Mouse (Mus musculus) intestine, postnatal 0 days (tissue): ENCODE data around the gene Srbd1. TPM values are rescaled to one million over a fixed set of nuclear protein-coding genes. Genes with fewer than 3 reads are reported as not detected.
A peak's percentile ranks its signal among the peaks of the same experiment; 100 is the strongest.

Source experiments
- ATAC-seq: fragments of 200-750 bp; cut with Nextera tagmentation; 2 replicates; pipeline ENCODE4 v1.8.0; 2017; ENCODE audit warnings: mild to moderate bottlenecking, moderate TSS enrichment, moderate library complexity
- H3K27ac ChIP-seq: fragments of 300-500 bp; sonication (generic); 2 replicates; pipeline ENCODE4 v1.5.1; 2014; ENCODE audit warnings: mild to moderate bottlenecking, low read depth, low read length, moderate library complexity
- H3K27me3 ChIP-seq: fragments of 300-500 bp; sonication (generic); replicated peaks from 2 replicates; pipeline ENCODE4 v1.6.1; 2014; ENCODE audit warnings: low read length, mixed read lengths; ENCODE audit not compliant: control insufficient read depth, insufficient read depth
- H3K36me3 ChIP-seq: fragments of 300-500 bp; sonication (generic); 2 replicates; pipeline ENCODE4 v1.6.1; 2014; ENCODE audit warnings: mild to moderate bottlenecking, moderate library complexity; ENCODE audit not compliant: control insufficient read depth, insufficient read depth
- H3K4me1 ChIP-seq: fragments of 300-500 bp; sonication (generic); replicated peaks from 2 replicates; pipeline ENCODE4 v1.6.1; 2014; ENCODE audit warnings: antibody characterized with exemption, low read length, mixed read lengths; ENCODE audit not compliant: control insufficient read depth, insufficient read depth
- H3K4me2 ChIP-seq: fragments of 300-500 bp; sonication (generic); replicated peaks from 2 replicates; pipeline ENCODE4 v1.6.1; 2014; ENCODE audit warnings: low read depth, mild to moderate bottlenecking, moderate library complexity
- H3K4me3 ChIP-seq: fragments of 300-500 bp; sonication (generic); 2 replicates; pipeline ENCODE4 v1.5.1; 2014; ENCODE audit warnings: low read depth, low read length
- H3K9ac ChIP-seq: fragments of 300-500 bp; sonication (generic); 2 replicates; pipeline ENCODE4 v1.6.1; 2014; ENCODE audit warnings: mild to moderate bottlenecking, low read depth, low read length
- H3K9me3 ChIP-seq: fragments of 300-500 bp; sonication (generic); 2 replicates; pipeline ENCODE4 v1.6.1; 2016; ENCODE audit warnings: mixed run types; ENCODE audit not compliant: control insufficient read depth
- CTCF ChIP-seq: sonication (generic); IDR thresholded peaks from 2 replicates; pipeline ENCODE4 v1.5.1; 2016; ENCODE audit warnings: low read depth, mild to moderate bottlenecking, control low read depth, antibody characterized with exemption, moderate library complexity
- WGBS: fragments of 180-500 bp; shearing (Covaris S2); extraction: QIAGEN DNeasy Blood & Tissue Kit; methylation state at CpG from one replicate; pipeline ENCODE4 v1.1.7; 2014; 5-methylcytosine and 5-hydroxymethylcytosine counted together
- polyA plus RNA-seq: library from polyadenylated mRNA; unstranded; fragments of >200 nt; fragmentation: Nextera tagmentation; extraction: Ambion mirVana; gene quantifications from 2 replicates; pipeline ENCODE4 v1.2.1, GENCODE M21; 2015

The Srbd1 gene
- 3.4 and 3.6 TPM in 2 replicates for polyA plus RNA-seq

GRCm38 (mm10) chr17:86145079-86145951, at the start of gene Srbd1:
Gene Srbd1, minus strand, starts transcription at chr17:86145175.
- H3K36me3 ChIP-seq = no peaks in the 10 kb centered on the region
- no peaks in the 10 kb centered on the region for H3K9me3 ChIP-seq
- H3K9ac ChIP-seq = peak within 1 kb of the TSS; percentile 50
- peaks cover 4% of the 10 kb centered on the region; the same call in 1 of the 2 replicates for H3K4me1 ChIP-seq
- ATAC-seq = peak; percentile 96
- H3K4me3 ChIP-seq = peak within 1 kb of the TSS; percentile 68
- WGBS = 4% methylated on average over 29 of the region's 45 CpGs
- no peak for TF ChIP-seq CTCF
- H3K27ac ChIP-seq = no peak within 1 kb of the TSS
- no peaks in the 10 kb centered on the region for H3K27me3 ChIP-seq
- peak within 1 kb of the TSS; percentile 80 for H3K4me2 ChIP-seq

- ATAC-seq = peak; percentile 76
- H3K4me3 ChIP-seq = no peak overlapping the region
- H3K27me3 ChIP-seq = no peaks in the 10 kb centered on the region
- 32% methylated on average over 6 of the region's 6 CpGs for WGBS
- peaks cover 14% of the 10 kb centered on the region; the same call in 1 of the 2 replicates for H3K4me1 ChIP-seq
- H3K9me3 ChIP-seq = no peaks in the 10 kb centered on the region
- H3K27ac ChIP-seq = no peak overlapping the region
- H3K9ac ChIP-seq = no peak overlapping the region
- no peak for TF ChIP-seq CTCF
- no peaks in the 10 kb centered on the region for H3K36me3 ChIP-seq
- H3K4me2 ChIP-seq = no peak overlapping the region
These were observed 49.0 kb upstream of the Srbd1 start for GRCm38 (mm10) chr17:86193979-86194378.

GRCm38 (mm10) chr17:86187777-86188176, 42.8 kb upstream of the Srbd1 start:
- ATAC-seq = peak; percentile 61
- TF ChIP-seq CTCF = no peak
- Histone ChIP-seq H3K4me2 (no peak overlapping the region; the same call in 1 of the 2 replicates), H3K27ac (no peak overlapping the region), H3K4me3 (no peak overlapping the region), H3K9me3 (no peaks in the 10 kb centered on the region), H3K4me1 (0 out of 2 replicates have a peak, but pooled peaks cover 6% of the 10 kb centered on the region), H3K27me3 (no peaks in the 10 kb centered on the region), H3K36me3 (no peaks in the 10 kb centered on the region), H3K9ac (no peak overlapping the region)
- WGBS = 91% methylated on average over 1 of the region's 1 CpGs

- no peak for TF ChIP-seq CTCF
- Histone ChIP-seq H3K27ac (no peak overlapping the region), H3K4me3 (no peak overlapping the region), H3K9me3 (no peaks in the 10 kb centered on the region), H3K9ac (no peak overlapping the region), H3K27me3 (no peaks in the 10 kb centered on the region), H3K4me1 (0 out of 2 replicates have a peak, but pooled peaks cover 4% of the 10 kb centered on the region), H3K36me3 (no peaks in the 10 kb centered on the region), H3K4me2 (peak overlapping the region; percentile 28)
- WGBS = 17% methylated on average over 7 of the region's 7 CpGs
- no peak for ATAC-seq
These were observed 40.6 kb upstream of the Srbd1 start for GRCm38 (mm10) chr17:86185584-86185983.

GRCm38 (mm10) chr17:86184552-86185209, 39.7 kb upstream of the Srbd1 start:
- Histone ChIP-seq H3K27me3 (no peaks in the 10 kb centered on the region), H3K9ac (no peak overlapping the region), H3K4me1 (0 out of 2 replicates have a peak, but pooled peaks cover 4% of the 10 kb centered on the region), H3K4me2 (no peak overlapping the region), H3K36me3 (no peaks in the 10 kb centered on the region), H3K27ac (no peak overlapping the region), H3K9me3 (no peaks in the 10 kb centered on the region), H3K4me3 (no peak overlapping the region)
- TF ChIP-seq CTCF = no peak
- 56% methylated on average over 9 of the region's 9 CpGs for WGBS
- ATAC-seq = no peak

- Histone ChIP-seq H3K4me2 (no peak overlapping the region), H3K36me3 (no peaks in the 10 kb centered on the region), H3K27ac (no peak overlapping the region), H3K4me1 (0 out of 2 replicates have a peak, but pooled peaks cover 4% of the 10 kb centered on the region), H3K9ac (no peak overlapping the region), H3K27me3 (no peaks in the 10 kb centered on the region), H3K4me3 (no peak overlapping the region), H3K9me3 (no peaks in the 10 kb centered on the region)
- TF ChIP-seq CTCF = peak; percentile 7; the same call in 1 of the 2 replicates
- WGBS = 63% methylated on average over 2 of the region's 2 CpGs
- ATAC-seq = no peak
These were observed 38.8 kb upstream of the Srbd1 start for GRCm38 (mm10) chr17:86183788-86184187.
